13 mouse cellular contexts compared by ENCODE assay signal in the genomic region with DNA sequence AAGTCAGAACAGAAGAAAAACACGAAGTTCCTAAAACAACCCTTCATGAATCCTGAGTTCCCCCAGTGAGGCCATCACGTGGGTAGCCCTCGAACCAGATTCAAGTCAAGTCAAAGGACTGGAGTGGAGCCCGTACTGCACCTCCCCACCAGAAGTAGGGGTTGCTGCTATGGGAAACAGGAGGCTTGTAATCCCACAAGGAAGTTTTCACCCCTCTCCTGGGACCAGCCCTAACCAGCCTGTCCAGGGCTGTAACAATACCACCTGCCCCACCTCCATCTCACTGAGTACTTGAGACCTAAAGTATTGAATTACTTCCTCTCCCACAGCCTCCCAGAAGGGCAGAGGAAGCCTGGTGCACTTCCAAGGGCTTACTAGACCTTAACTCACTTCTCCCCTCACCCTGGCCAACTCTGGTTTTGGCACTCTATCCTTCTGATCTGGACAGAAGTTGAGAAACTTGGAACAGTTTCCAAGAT. TPM values are rescaled to one million over a fixed set of nuclear protein-coding genes. Genes with fewer than 3 reads are reported as not detected.
DNase-seq lines count a peak whose midpoint lies in the region; ATAC-seq and TF ChIP-seq lines count a peak whose summit lies in the region.
"Had no signal": no experiment of that assay in that cellular context is flagged by ENCODE, and none has a peak within 500 bp of the region (broad histone marks: within the 10 kb centered on the region; RNA-seq: fewer than 3 reads in every experiment).

No protein-coding gene starts in this region.

- WGBS in kidney, adult 2 months = 41% methylated on average over 4 of the region's 4 CpGs
- WGBS in embryonic facial prominence, embryonic 14.5 days = 42% methylated on average over 4 of the region's 4 CpGs
- whole genome bisulfite sequencing in limb, embryonic 14.5 days = 46% methylated on average over 4 of the region's 4 CpGs
- 65% methylated on average over 4 of the region's 4 CpGs for WGBS in forebrain, postnatal 0 days

- no peak for TF ChIP-seq POLR2A in kidney, adult 2 months (IDR thresholded peaks at IDR 0.05; ENCODE audit: low read depth, low read length)
- TF ChIP-seq POLR2A in limb, embryonic 14.5 days (IDR thresholded peaks at IDR 0.05; ENCODE audit: borderline replicate concordance, extremely low read depth, insufficient read depth, insufficient read length) = no peak

- no peak overlapping the region for H3K9ac ChIP-seq in embryonic facial prominence, embryonic 14.5 days (ENCODE audit: low read depth, low read length)
- no peak overlapping the region for H3K9ac ChIP-seq in limb, embryonic 14.5 days (ENCODE audit: low read depth, low read length, severe bottlenecking)
- H3K9ac ChIP-seq in forebrain, postnatal 0 days = no peak overlapping the region

- no peaks in the 10 kb centered on the region for H3K9me3 ChIP-seq in embryonic facial prominence, embryonic 14.5 days (ENCODE audit: control insufficient read depth, low read length)
- H3K9me3 ChIP-seq in limb, embryonic 14.5 days (ENCODE audit: control insufficient read depth, low read length) = no peaks in the 10 kb centered on the region
- no peaks in the 10 kb centered on the region for H3K9me3 ChIP-seq in forebrain, postnatal 0 days (ENCODE audit: low read length)

- DNase-seq in kidney, adult 2 months = peak; percentile 56
- no peak for DNase-seq in kidney, adult 18-20 months
- DNase-seq in embryonic facial prominence, embryonic 14.5 days (ENCODE audit: low spot score) = peak; percentile 75
- peak; percentile 34 for DNase-seq in limb, embryonic 14.5 days (ENCODE audit: low spot score)
- DNase-seq in skeletal muscle tissue, adult 2 months (ENCODE audit: low read depth, low spot score) = peak; percentile 78
- no peak for DNase-seq in forebrain, postnatal 0 days
- DNase-seq in cerebellum, adult 11-12 months = no peak
- DNase-seq: thymus, adult 2 months had no signal

- no peak overlapping the region for H3K27ac ChIP-seq in kidney, adult 2 months (ENCODE audit: insufficient read depth, low read depth, low read length)
- no peak overlapping the region for H3K27ac ChIP-seq in embryonic facial prominence, embryonic 14.5 days (replicated peaks; ENCODE audit: low read depth, low read length)
- no peak overlapping the region for H3K27ac ChIP-seq in limb, embryonic 14.5 days (replicated peaks; ENCODE audit: low read depth, low read length)
- no peak overlapping the region for H3K27ac ChIP-seq in forebrain, postnatal 0 days (ENCODE audit: low read depth, low read length)
- H3K27ac ChIP-seq: hindbrain, postnatal 0 days had no signal

- H3K27me3 ChIP-seq in kidney, adult 2 months (replicated peaks; ENCODE audit: control insufficient read depth, insufficient read depth, low read length) = no peaks in the 10 kb centered on the region
- H3K27me3 ChIP-seq in embryonic facial prominence, embryonic 14.5 days (replicated peaks; ENCODE audit: control insufficient read depth, insufficient read depth, low read length) = no peaks in the 10 kb centered on the region
- no peaks in the 10 kb centered on the region for H3K27me3 ChIP-seq in limb, embryonic 14.5 days (ENCODE audit: control insufficient read depth, insufficient read depth, low read length)
- no peaks in the 10 kb centered on the region for H3K27me3 ChIP-seq in forebrain, postnatal 0 days (ENCODE audit: insufficient read depth, low read length)

- no peak overlapping the region for H3K4me3 ChIP-seq in kidney, adult 2 months (ENCODE audit: insufficient read depth, low read depth, low read length)
- H3K4me3 ChIP-seq in embryonic facial prominence, embryonic 14.5 days (ENCODE audit: low read depth, low read length) = no peak overlapping the region
- H3K4me3 ChIP-seq in limb, embryonic 14.5 days (replicated peaks; ENCODE audit: low read length) = no peak overlapping the region
- no peak overlapping the region for H3K4me3 ChIP-seq in forebrain, postnatal 0 days (ENCODE audit: low read depth, low read length)

- peak; percentile 87 for ATAC-seq in embryonic facial prominence, embryonic 14.5 days (ENCODE audit: low read depth)
- peak; percentile 53; the same call in 1 of the 2 replicates for ATAC-seq in limb, embryonic 14.5 days (ENCODE audit: low FRiP score, low read depth)
- ATAC-seq in forebrain, postnatal 0 days = no peak
- ATAC-seq: hindbrain, postnatal 0 days; midbrain, embryonic 16.5 days had no signal

- H3K4me1 ChIP-seq in kidney, adult 2 months (ENCODE audit: control insufficient read depth, insufficient read depth, low read length) = no peaks in the 10 kb centered on the region; the same call in 1 of the 2 replicates
- H3K4me1 ChIP-seq in embryonic facial prominence, embryonic 14.5 days (ENCODE audit: control insufficient read depth, insufficient read depth, low read length) = 0 out of 2 replicates have a peak, but pooled peaks cover 3% of the 10 kb centered on the region
- no peaks in the 10 kb centered on the region; the same call in 1 of the 2 replicates for H3K4me1 ChIP-seq in limb, embryonic 14.5 days (ENCODE audit: control insufficient read depth, insufficient read depth, low read length)
- no peaks in the 10 kb centered on the region for H3K4me1 ChIP-seq in forebrain, postnatal 0 days (ENCODE audit: insufficient read depth)

- no peak overlapping the region for H3K4me2 ChIP-seq in embryonic facial prominence, embryonic 14.5 days (ENCODE audit: low read depth, low read length)
- no peak overlapping the region for H3K4me2 ChIP-seq in limb, embryonic 14.5 days (replicated peaks; ENCODE audit: low read depth, low read length, severe bottlenecking)
- H3K4me2 ChIP-seq in forebrain, postnatal 0 days (ENCODE audit: low read depth) = no peak overlapping the region

- H3K36me3 ChIP-seq in kidney, adult 2 months (ENCODE audit: control insufficient read depth, insufficient read depth, low read length) = no peaks in the 10 kb centered on the region
- no peaks in the 10 kb centered on the region for H3K36me3 ChIP-seq in embryonic facial prominence, embryonic 14.5 days (ENCODE audit: control insufficient read depth, insufficient read depth, low read length)
- no peaks in the 10 kb centered on the region for H3K36me3 ChIP-seq in limb, embryonic 14.5 days (ENCODE audit: control insufficient read depth, insufficient read depth, low read length)
- H3K36me3 ChIP-seq in forebrain, postnatal 0 days (ENCODE audit: insufficient read depth) = no peaks in the 10 kb centered on the region

- TF ChIP-seq CTCF in kidney, adult 2 months (conservative IDR thresholded peaks at IDR 0.05; ENCODE audit: insufficient read depth, insufficient read length, low read depth, low read length) = no peak
- no peak for TF ChIP-seq CTCF in forebrain, postnatal 0 days (IDR thresholded peaks at IDR 0.05; ENCODE audit: low read depth)

RNA-seq across cellular contexts. Expression of a gene that starts 1.6 kb away (rescaled TPM):
- polyA plus RNA-seq in kidney, adult 2 months (2012; rRNA removed) = 5.3 and 6.5 TPM in 2 replicates
- polyA plus RNA-seq in embryonic facial prominence, embryonic 14.5 days (2014; fragmentation: Nextera tagmentation; extraction: Ambion mirVana) = 34.6 and 64.4 TPM in 2 replicates
- 0.11 and 0.31 TPM in 2 replicates for polyA plus RNA-seq in limb, embryonic 14.5 days (2012; rRNA removed)
- 0.14 TPM in 1 of 2 replicates, not detected in the other for polyA plus RNA-seq in limb, embryonic 14.5 days (2014; fragmentation: Nextera tagmentation; extraction: Ambion mirVana)
- total RNA-seq in forebrain, postnatal 0 days (2014; rRNA removed) = 1.2 TPM in 1 of 2 replicates, not detected in the other
- polyA plus RNA-seq in forebrain, postnatal 0 days (2015; fragmentation: Nextera tagmentation; extraction: Ambion mirVana) = 0.13 and 0.27 TPM in 2 replicates
- total RNA-seq: ES-E14; hindbrain, postnatal 0 days had no signal
- polyA plus RNA-seq: forebrain, embryonic 11.5 days; limb, embryonic 11.5 days; midbrain, embryonic 16.5 days had no signal

RNA-seq across cellular contexts. Expression of a gene that starts 35.4 kb away (rescaled TPM):
- not detected in 2 replicates for polyA plus RNA-seq in kidney, adult 2 months (2012; rRNA removed)
- polyA plus RNA-seq in embryonic facial prominence, embryonic 14.5 days (2014; fragmentation: Nextera tagmentation; extraction: Ambion mirVana) = 0.26 and 1.0 TPM in 2 replicates
- polyA plus RNA-seq in limb, embryonic 14.5 days (2012; rRNA removed) = not detected in 2 replicates
- polyA plus RNA-seq in limb, embryonic 14.5 days (2014; fragmentation: Nextera tagmentation; extraction: Ambion mirVana) = not detected in 2 replicates
- not detected in 2 replicates for total RNA-seq in forebrain, postnatal 0 days (2014; rRNA removed)
- polyA plus RNA-seq in forebrain, postnatal 0 days (2015; fragmentation: Nextera tagmentation; extraction: Ambion mirVana) = 0.13 and 0.34 TPM in 2 replicates
- total RNA-seq: hindbrain, postnatal 0 days had no signal

RNA-seq across cellular contexts. Expression of a gene that starts 48.5 kb away (rescaled TPM):
- polyA plus RNA-seq in kidney, adult 2 months (2012; rRNA removed) = 84.9 and 93.7 TPM in 2 replicates
- polyA plus RNA-seq in embryonic facial prominence, embryonic 14.5 days (2014; fragmentation: Nextera tagmentation; extraction: Ambion mirVana) = 41.1 and 47.1 TPM in 2 replicates
- polyA plus RNA-seq in limb, embryonic 14.5 days (2012; rRNA removed) = 88.3 and 96.4 TPM in 2 replicates
- polyA plus RNA-seq in limb, embryonic 14.5 days (2014; fragmentation: Nextera tagmentation; extraction: Ambion mirVana) = 41.9 and 49.2 TPM in 2 replicates
- 103 and 112 TPM in 2 replicates for total RNA-seq in forebrain, postnatal 0 days (2014; rRNA removed)
- polyA plus RNA-seq in forebrain, postnatal 0 days (2015; fragmentation: Nextera tagmentation; extraction: Ambion mirVana) = 85.6 and 88.3 TPM in 2 replicates

Comparison
In these comparisons a context has a peak if more than half of its experiments do, and no peak if none do; other contexts are left out.
1. DNase-seq: peak in kidney, adult 2 months (single experiment), embryonic facial prominence, embryonic 14.5 days (single experiment), limb, embryonic 14.5 days (single experiment) and skeletal muscle tissue, adult 2 months (single experiment); none in kidney, adult 18-20 months (single experiment), forebrain, postnatal 0 days (single experiment) and cerebellum, adult 11-12 months (single experiment).